Mouse (Mus musculus) heart, postnatal 0 days (tissue): ENCODE measurements at regions not wholly inside any gene's neighbourhood (a gene's known extent, or its start where the extent isn't known, plus 50 kb on each side); places are given as distances from the start of the nearest gene placed in this dataset.

ENCODE experiments used
- ATAC-seq: fragments of 200-750 bp; cut with Nextera tagmentation; 2 replicates; pipeline ENCODE4 v1.8.0; 2017; ENCODE audit warnings: low read depth, moderate number of reproducible peaks, moderate library complexity; ENCODE audit not compliant: insufficient read depth
- DNase-seq: peaks from one replicate; pipeline ENCODE4 v3.0.0-alpha.2; 2016; ENCODE audit warnings: low spot score
- H3K27ac ChIP-seq: fragments of 300-500 bp; sonication (generic); 2 replicates; pipeline ENCODE4 v1.5.1; 2014; ENCODE audit warnings: low read depth, mild to moderate bottlenecking
- H3K27me3 ChIP-seq: fragments of 300-500 bp; sonication (generic); 2 replicates; pipeline ENCODE4 v1.6.1; 2014; ENCODE audit warnings: low read length, mixed read lengths; ENCODE audit not compliant: control insufficient read depth, insufficient read depth
- H3K36me3 ChIP-seq: fragments of 300-500 bp; sonication (generic); replicated peaks from 2 replicates; pipeline ENCODE4 v1.6.1; 2014; ENCODE audit warnings: low read length, mixed read lengths; ENCODE audit not compliant: control insufficient read depth, insufficient read depth
- H3K4me1 ChIP-seq: fragments of 300-500 bp; sonication (generic); 2 replicates; pipeline ENCODE4 v1.6.1; 2014; ENCODE audit warnings: antibody characterized with exemption; ENCODE audit not compliant: control insufficient read depth, insufficient read depth
- H3K4me2 ChIP-seq: fragments of 300-500 bp; sonication (generic); 2 replicates; pipeline ENCODE4 v1.6.1; 2014; ENCODE audit warnings: low read depth, mild to moderate bottlenecking, low read length, moderate library complexity
- H3K4me3 ChIP-seq: fragments of 300-500 bp; sonication (generic); 2 replicates; pipeline ENCODE4 v1.5.1; 2014; ENCODE audit warnings: low read depth, low read length
- H3K9ac ChIP-seq: fragments of 300-500 bp; sonication (generic); replicated peaks from 2 replicates; pipeline ENCODE4 v1.6.1; 2014; ENCODE audit warnings: low read depth, low read length, mixed read lengths
- H3K9me3 ChIP-seq: fragments of 300-500 bp; sonication (generic); replicated peaks from 2 replicates; pipeline ENCODE4 v1.6.1; 2016; ENCODE audit warnings: low read length; ENCODE audit not compliant: control insufficient read depth
- CTCF ChIP-seq: IDR thresholded peaks from 2 replicates; pipeline ENCODE4 v1.5.1; 2016; ENCODE audit warnings: antibody characterized with exemption, control low read depth, low read depth
- EP300 ChIP-seq: IDR thresholded peaks from 2 replicates; pipeline ENCODE4 v1.6.1; 2016; ENCODE audit warnings: antibody characterized with exemption, low read depth
- WGBS: fragments of 180-500 bp; shearing (Covaris S2); extraction: QIAGEN DNeasy Blood & Tissue Kit; methylation state at CpG from one replicate; pipeline ENCODE4 v1.1.7; 2014; 5-methylcytosine and 5-hydroxymethylcytosine counted together

DNA sequence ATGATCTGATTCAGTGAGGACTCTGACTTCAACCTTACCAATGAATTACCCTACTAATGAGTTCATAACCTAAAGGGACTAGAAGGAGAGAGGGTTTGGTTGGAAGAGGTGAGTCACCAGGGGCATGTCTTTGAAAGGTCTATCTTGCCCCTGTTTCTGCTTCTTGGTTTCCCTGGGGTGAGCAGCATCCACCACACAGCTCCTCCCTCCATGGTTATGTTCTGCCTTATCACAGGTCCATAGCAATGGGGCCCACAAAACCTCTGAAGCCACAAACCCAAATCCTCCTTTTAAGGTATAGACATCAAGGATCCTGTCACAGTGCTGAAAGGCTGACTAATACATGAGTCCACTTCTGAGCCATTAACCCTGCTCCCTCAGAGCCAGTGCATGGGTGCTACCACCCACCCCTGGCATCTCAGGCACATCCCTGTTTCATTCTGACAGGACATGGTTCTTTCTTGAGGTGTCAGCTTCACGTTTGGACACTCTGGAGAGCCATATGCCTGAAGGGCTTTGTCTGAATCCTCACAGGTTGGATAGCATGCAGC is 74.9 kb downstream of the Cops8 start:
- Histone ChIP-seq H3K27me3 (no peaks in the 10 kb centered on the region), H3K36me3 (no peaks in the 10 kb centered on the region), H3K4me3 (no peak overlapping the region), H3K9ac (no peak overlapping the region), H3K4me1 (peaks cover 23% of the 10 kb centered on the region), H3K4me2 (no peak overlapping the region), H3K27ac (no peak overlapping the region), H3K9me3 (no peaks in the 10 kb centered on the region)
- TF ChIP-seq EP300 = no peak
- TF ChIP-seq CTCF = no peak
- ATAC-seq (no peak), DNase-seq (no peak)
- 36% methylated on average over 1 of the region's 1 CpGs for WGBS

GRCm38 (mm10) chr1:90678416-90678815 is 75.6 kb downstream of the Cops8 start:
- Histone ChIP-seq H3K36me3 (no peaks in the 10 kb centered on the region), H3K4me3 (no peak overlapping the region), H3K4me1 (peaks cover 23% of the 10 kb centered on the region), H3K9ac (no peak overlapping the region), H3K27ac (no peak overlapping the region), H3K27me3 (no peaks in the 10 kb centered on the region), H3K4me2 (no peak overlapping the region), H3K9me3 (no peaks in the 10 kb centered on the region)
- DNase-seq (no peak), ATAC-seq (no peak)
- TF ChIP-seq CTCF (no peak), EP300 (no peak)
- 10% methylated on average over 2 of the region's 2 CpGs for WGBS

GRCm38 (mm10) chr1:90688086-90688485 is 85.3 kb downstream of the Cops8 start:
- TF ChIP-seq EP300 (no peak), CTCF (no peak)
- no peak overlapping the region for H3K4me3 ChIP-seq
- no peaks in the 10 kb centered on the region for H3K36me3 ChIP-seq
- no peaks in the 10 kb centered on the region for H3K4me1 ChIP-seq
- no peaks in the 10 kb centered on the region for H3K27me3 ChIP-seq
- no peak overlapping the region for H3K4me2 ChIP-seq
- ATAC-seq (no peak), DNase-seq (no peak)
- H3K27ac ChIP-seq = no peak overlapping the region
- 89% methylated on average over 5 of the region's 5 CpGs for WGBS
- no peaks in the 10 kb centered on the region for H3K9me3 ChIP-seq
- H3K9ac ChIP-seq = no peak overlapping the region

DNA sequence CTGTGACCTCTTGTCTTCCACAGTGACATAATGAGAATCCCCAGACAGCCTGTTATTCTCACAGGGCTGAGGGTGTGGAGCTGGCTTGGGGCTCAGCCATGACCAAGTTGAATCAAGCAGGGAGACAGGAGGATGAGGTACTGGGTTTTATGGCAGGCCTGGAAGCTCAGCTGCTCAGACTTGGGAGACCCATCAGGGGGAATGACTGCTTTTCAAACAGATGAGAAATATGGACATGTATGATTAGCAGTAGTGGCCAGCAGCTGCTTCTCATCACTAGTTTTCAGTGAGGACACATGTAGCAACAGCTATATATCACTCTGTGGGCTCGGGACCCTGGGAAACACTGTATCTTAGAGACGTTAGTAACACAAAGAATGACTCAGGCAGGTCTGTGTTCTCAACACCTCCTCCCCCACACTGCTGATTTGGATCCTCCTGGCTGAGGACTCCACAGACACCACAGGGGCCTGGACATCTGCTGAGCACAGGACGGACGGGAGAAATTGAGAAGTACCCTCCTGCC is 87.9 kb downstream of the Cops8 start:
- Histone ChIP-seq H3K9ac (no peak overlapping the region), H3K4me1 (no peaks in the 10 kb centered on the region), H3K36me3 (no peaks in the 10 kb centered on the region), H3K27me3 (no peaks in the 10 kb centered on the region), H3K27ac (peak overlapping the region; percentile 15), H3K9me3 (no peaks in the 10 kb centered on the region), H3K4me3 (no peak overlapping the region), H3K4me2 (no peak overlapping the region)
- ATAC-seq (peak; percentile 74), DNase-seq (no peak)
- WGBS = 40% methylated on average over 4 of the region's 4 CpGs
- TF ChIP-seq EP300 = no peak
- no peak for TF ChIP-seq CTCF

DNA sequence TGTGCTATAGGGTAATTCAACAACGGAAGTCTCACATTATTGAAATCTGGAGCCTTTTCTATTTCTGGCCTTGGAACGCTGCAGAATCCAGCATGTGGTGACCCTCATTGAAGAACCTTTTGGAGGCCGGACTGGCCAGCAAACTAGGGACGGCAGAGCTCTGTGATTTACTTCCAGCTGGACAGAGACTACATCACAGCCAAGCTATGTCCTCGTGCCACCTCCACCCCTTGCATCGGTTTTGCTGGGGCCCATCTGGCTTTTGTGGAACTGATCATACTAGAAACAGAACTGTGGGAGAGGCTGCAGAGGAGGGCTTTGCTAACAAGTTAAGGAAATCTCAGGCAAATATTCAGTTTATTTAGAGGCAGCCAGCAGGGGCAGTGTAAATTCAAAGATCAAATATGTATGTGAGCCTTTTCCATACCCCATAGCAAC is 88.4 kb downstream of the Cops8 start:
- TF ChIP-seq EP300 = no peak
- TF ChIP-seq CTCF = 0 out of 2 replicates have a peak, but pooled peaks have one; percentile 9
- DNase-seq (no peak), ATAC-seq (peak; percentile 42)
- Histone ChIP-seq H3K9ac (no peak overlapping the region), H3K4me1 (no peaks in the 10 kb centered on the region), H3K27me3 (no peaks in the 10 kb centered on the region), H3K36me3 (no peaks in the 10 kb centered on the region), H3K9me3 (no peaks in the 10 kb centered on the region), H3K27ac (peak overlapping the region; percentile 15), H3K4me2 (no peak overlapping the region), H3K4me3 (no peak overlapping the region)
- WGBS = 49% methylated on average over 6 of the region's 6 CpGs

DNA sequence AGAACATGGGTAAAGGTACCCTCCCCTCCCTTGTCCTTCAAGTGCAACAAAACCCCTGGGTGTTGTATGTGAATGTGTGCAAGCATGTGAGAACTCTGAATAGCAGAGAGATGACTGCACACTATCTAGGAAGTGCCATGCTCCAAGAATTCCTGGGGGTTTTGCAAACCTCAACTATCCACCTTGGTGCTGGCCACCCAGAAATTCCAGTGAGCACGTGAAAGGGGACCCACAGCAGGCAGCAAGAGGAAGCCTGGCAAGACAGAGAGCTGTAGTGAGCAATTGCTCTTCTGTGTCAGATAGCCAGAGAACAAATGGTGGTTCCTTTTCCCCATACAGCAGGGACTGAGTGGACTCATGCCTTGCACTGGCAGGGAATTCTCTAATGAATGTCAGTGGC is 90.1 kb downstream of the Cops8 start:
- Histone ChIP-seq H3K4me2 (no peak overlapping the region), H3K36me3 (no peaks in the 10 kb centered on the region), H3K27me3 (no peaks in the 10 kb centered on the region), H3K4me1 (no peaks in the 10 kb centered on the region), H3K9me3 (no peaks in the 10 kb centered on the region), H3K27ac (no peak overlapping the region), H3K9ac (no peak overlapping the region), H3K4me3 (no peak overlapping the region)
- DNase-seq = no peak
- TF ChIP-seq EP300 = no peak
- WGBS = 32% methylated on average over 1 of the region's 1 CpGs
- ATAC-seq = no peak
